Mouse (Mus musculus): ENCODE measurements around the gene Inka2. TPM values are rescaled to one million over a fixed set of nuclear protein-coding genes. Genes with fewer than 3 reads are reported as not detected.

Inka2 gene
- polyA plus RNA-seq, 1 experiment from 2014 or later: 1.1 TPM

- 89% methylated on average over 2 of the region's 2 CpGs for WGBS
Measured at GRCm38 (mm10) chr3:105750810-105751209, 46.4 kb downstream of the Inka2 start.

GRCm38 (mm10) chr3:105754184-105754583, 49.8 kb downstream of the Inka2 start:
- H3K27me3 ChIP-seq (replicated peaks; ENCODE audit: control insufficient read depth, insufficient read depth, low read length): no peaks in the 10 kb centered on the region
- DNase-seq (ENCODE audit: low spot score) (no peak), ATAC-seq (replicated peaks; ENCODE audit: low FRiP score, low TSS enrichment, low read depth) (no peak)
- H3K4me2 ChIP-seq (ENCODE audit: low read length): no peak overlapping the region
- 78% methylated on average over 3 of the region's 3 CpGs for WGBS
- peaks cover 10% of the 10 kb centered on the region; the same call in 1 of the 2 replicates for H3K36me3 ChIP-seq (ENCODE audit: control insufficient read depth, insufficient read depth, low read length)
- H3K4me1 ChIP-seq (replicated peaks; ENCODE audit: control insufficient read depth, insufficient read depth, low read length): no peaks in the 10 kb centered on the region
- H3K4me3 ChIP-seq (ENCODE audit: low read depth, low read length): no peak overlapping the region
- no peak overlapping the region for H3K9ac ChIP-seq (ENCODE audit: low read length)
- no peaks in the 10 kb centered on the region for H3K9me3 ChIP-seq (ENCODE audit: control insufficient read depth, low read length)
- no peak overlapping the region for H3K27ac ChIP-seq (ENCODE audit: low read depth)

More at GRCm38 (mm10) chr3:105750810-105751209, 46.4 kb downstream of the Inka2 start:
- H3K27me3 ChIP-seq (replicated peaks; ENCODE audit: control insufficient read depth, insufficient read depth, low read length): no peaks in the 10 kb centered on the region
- H3K9me3 ChIP-seq (ENCODE audit: control insufficient read depth, low read length): no peaks in the 10 kb centered on the region
- no peak overlapping the region for H3K9ac ChIP-seq (ENCODE audit: low read length)
- no peak overlapping the region for H3K27ac ChIP-seq (ENCODE audit: low read depth)
- no peaks in the 10 kb centered on the region for H3K4me1 ChIP-seq (replicated peaks; ENCODE audit: control insufficient read depth, insufficient read depth, low read length)
- ATAC-seq (replicated peaks; ENCODE audit: low FRiP score, low TSS enrichment, low read depth) (no peak), DNase-seq (ENCODE audit: low spot score) (no peak)
- peaks cover 17% of the 10 kb centered on the region; the same call in 1 of the 2 replicates for H3K36me3 ChIP-seq (ENCODE audit: control insufficient read depth, insufficient read depth, low read length)
- no peak overlapping the region for H3K4me3 ChIP-seq (ENCODE audit: low read depth, low read length)
- no peak overlapping the region for H3K4me2 ChIP-seq (ENCODE audit: low read length)

- H3K27me3 ChIP-seq (replicated peaks; ENCODE audit: control insufficient read depth, insufficient read depth, low read length): no peaks in the 10 kb centered on the region
- ATAC-seq (replicated peaks; ENCODE audit: low FRiP score, low TSS enrichment, low read depth): no peak
- H3K36me3 ChIP-seq (ENCODE audit: control insufficient read depth, insufficient read depth, low read length): peaks cover under 1% of the 10 kb centered on the region; the same call in 1 of the 2 replicates
- WGBS: 95% methylated on average over 9 of the region's 9 CpGs
- H3K4me3 ChIP-seq (ENCODE audit: low read depth, low read length): no peak overlapping the region
- no peaks in the 10 kb centered on the region for H3K4me1 ChIP-seq (replicated peaks; ENCODE audit: control insufficient read depth, insufficient read depth, low read length)
- H3K9ac ChIP-seq (ENCODE audit: low read length): no peak overlapping the region
- DNase-seq (ENCODE audit: low spot score): no peak
- H3K9me3 ChIP-seq (ENCODE audit: control insufficient read depth, low read length): no peaks in the 10 kb centered on the region
- no peak overlapping the region for H3K27ac ChIP-seq (ENCODE audit: low read depth)
- H3K4me2 ChIP-seq (ENCODE audit: low read length): no peak overlapping the region
Measured at GRCm38 (mm10) chr3:105755123-105755522, 50.7 kb downstream of the Inka2 start.

GRCm38 (mm10) chr3:105756505-105756904, 52.1 kb downstream of the Inka2 start:
- Histone ChIP-seq H3K27me3 (replicated peaks; ENCODE audit: control insufficient read depth, insufficient read depth, low read length) (no peaks in the 10 kb centered on the region), H3K4me2 (ENCODE audit: low read length) (no peak overlapping the region), H3K9ac (ENCODE audit: low read length) (no peak overlapping the region), H3K4me1 (replicated peaks; ENCODE audit: control insufficient read depth, insufficient read depth, low read length) (no peaks in the 10 kb centered on the region), H3K27ac (ENCODE audit: low read depth) (no peak overlapping the region), H3K36me3 (ENCODE audit: control insufficient read depth, insufficient read depth, low read length) (no peaks in the 10 kb centered on the region), H3K9me3 (ENCODE audit: control insufficient read depth, low read length) (no peaks in the 10 kb centered on the region), H3K4me3 (ENCODE audit: low read depth, low read length) (no peak overlapping the region)
- ATAC-seq (replicated peaks; ENCODE audit: low FRiP score, low TSS enrichment, low read depth): no peak
- DNase-seq (ENCODE audit: low spot score): no peak
- 74% methylated on average over 2 of the region's 2 CpGs for WGBS

GRCm38 (mm10) chr3:105757323-105758083, 53.1 kb downstream of the Inka2 start:
- 81% methylated on average over 6 of the region's 6 CpGs for WGBS
- no peak overlapping the region for H3K27ac ChIP-seq (ENCODE audit: low read depth)
- no peak overlapping the region for H3K4me3 ChIP-seq (ENCODE audit: low read depth, low read length)
- DNase-seq (ENCODE audit: low spot score) (no peak), ATAC-seq (replicated peaks; ENCODE audit: low FRiP score, low TSS enrichment, low read depth) (no peak)
- H3K36me3 ChIP-seq (ENCODE audit: control insufficient read depth, insufficient read depth, low read length): no peaks in the 10 kb centered on the region
- H3K9me3 ChIP-seq (ENCODE audit: control insufficient read depth, low read length): no peaks in the 10 kb centered on the region
- H3K4me1 ChIP-seq (replicated peaks; ENCODE audit: control insufficient read depth, insufficient read depth, low read length): no peaks in the 10 kb centered on the region
- no peaks in the 10 kb centered on the region for H3K27me3 ChIP-seq (replicated peaks; ENCODE audit: control insufficient read depth, insufficient read depth, low read length)
- H3K9ac ChIP-seq (ENCODE audit: low read length): no peak overlapping the region
- H3K4me2 ChIP-seq (ENCODE audit: low read length): no peak overlapping the region

GRCm38 (mm10) chr3:105758098-105758497, 53.7 kb downstream of the Inka2 start:
- DNase-seq (ENCODE audit: low spot score): no peak
- Histone ChIP-seq H3K36me3 (ENCODE audit: control insufficient read depth, insufficient read depth, low read length) (0 out of 2 replicates have a peak, but pooled peaks cover under 1% of the 10 kb centered on the region), H3K9me3 (ENCODE audit: control insufficient read depth, low read length) (no peaks in the 10 kb centered on the region), H3K9ac (ENCODE audit: low read length) (no peak overlapping the region), H3K4me1 (replicated peaks; ENCODE audit: control insufficient read depth, insufficient read depth, low read length) (0 out of 2 replicates have a peak, but pooled peaks cover 1% of the 10 kb centered on the region), H3K27me3 (replicated peaks; ENCODE audit: control insufficient read depth, insufficient read depth, low read length) (no peaks in the 10 kb centered on the region), H3K4me2 (ENCODE audit: low read length) (no peak overlapping the region), H3K4me3 (ENCODE audit: low read depth, low read length) (no peak overlapping the region), H3K27ac (ENCODE audit: low read depth) (no peak overlapping the region)
- ATAC-seq (replicated peaks; ENCODE audit: low FRiP score, low TSS enrichment, low read depth): no peak

GRCm38 (mm10) chr3:105758658-105759057, 54.3 kb downstream of the Inka2 start:
- 82% methylated on average over 4 of the region's 4 CpGs for WGBS
- no peak overlapping the region for H3K4me2 ChIP-seq (ENCODE audit: low read length)
- no peak for ATAC-seq (replicated peaks; ENCODE audit: low FRiP score, low TSS enrichment, low read depth)

GRCm38 (mm10) chr3:105760063-105760462, 55.7 kb downstream of the Inka2 start:
- ATAC-seq (replicated peaks; ENCODE audit: low FRiP score, low TSS enrichment, low read depth) (no peak), DNase-seq (ENCODE audit: low spot score) (no peak)
- Histone ChIP-seq H3K27me3 (replicated peaks; ENCODE audit: control insufficient read depth, insufficient read depth, low read length) (no peaks in the 10 kb centered on the region), H3K4me1 (replicated peaks; ENCODE audit: control insufficient read depth, insufficient read depth, low read length) (peaks cover 4% of the 10 kb centered on the region; the same call in 1 of the 2 replicates), H3K9me3 (ENCODE audit: control insufficient read depth, low read length) (no peaks in the 10 kb centered on the region), H3K27ac (ENCODE audit: low read depth) (no peak overlapping the region), H3K4me2 (ENCODE audit: low read length) (no peak overlapping the region), H3K9ac (ENCODE audit: low read length) (no peak overlapping the region), H3K36me3 (ENCODE audit: control insufficient read depth, insufficient read depth, low read length) (0 out of 2 replicates have a peak, but pooled peaks cover 3% of the 10 kb centered on the region), H3K4me3 (ENCODE audit: low read depth, low read length) (no peak overlapping the region)
- WGBS: 94% methylated on average over 3 of the region's 3 CpGs

More at GRCm38 (mm10) chr3:105758658-105759057, 54.3 kb downstream of the Inka2 start:
- no peak overlapping the region for H3K9ac ChIP-seq (ENCODE audit: low read length)
- no peak for DNase-seq (ENCODE audit: low spot score)
- H3K4me3 ChIP-seq (ENCODE audit: low read depth, low read length): no peak overlapping the region
- 0 out of 2 replicates have a peak, but pooled peaks cover 3% of the 10 kb centered on the region for H3K36me3 ChIP-seq (ENCODE audit: control insufficient read depth, insufficient read depth, low read length)
- H3K27me3 ChIP-seq (replicated peaks; ENCODE audit: control insufficient read depth, insufficient read depth, low read length): no peaks in the 10 kb centered on the region
- H3K4me1 ChIP-seq (replicated peaks; ENCODE audit: control insufficient read depth, insufficient read depth, low read length): peaks cover 4% of the 10 kb centered on the region; the same call in 1 of the 2 replicates
- no peak overlapping the region for H3K27ac ChIP-seq (ENCODE audit: low read depth)
- H3K9me3 ChIP-seq (ENCODE audit: control insufficient read depth, low read length): no peaks in the 10 kb centered on the region
